Mouse (Mus musculus) intestine, embryonic 16.5 days (tissue): Measurements from ENCODE around the gene Ptprk. TPM values are rescaled to one million over a fixed set of nuclear protein-coding genes. Genes with fewer than 3 reads are reported as not detected.

ENCODE experiments used
- ATAC-seq: fragments of 200-750 bp; cut with Nextera tagmentation; 2 replicates; pipeline ENCODE4 v1.8.0; 2017; ENCODE audit warnings: moderate TSS enrichment, moderate library complexity
- H3K27ac ChIP-seq: fragments of 300-500 bp; sonication (generic); 2 replicates; pipeline ENCODE4 v1.5.1; 2014; ENCODE audit warnings: mild to moderate bottlenecking, low read length
- H3K27me3 ChIP-seq: fragments of 300-500 bp; sonication (generic); replicated peaks from 2 replicates; pipeline ENCODE4 v1.6.1; 2014; ENCODE audit warnings: low read length, control low read depth, mixed read lengths; ENCODE audit not compliant: control insufficient read depth, insufficient read depth
- H3K36me3 ChIP-seq: fragments of 300-500 bp; sonication (generic); 2 replicates; pipeline ENCODE4 v1.6.1; 2014; ENCODE audit warnings: low read length, control low read depth; ENCODE audit not compliant: control insufficient read depth, insufficient read depth
- H3K4me1 ChIP-seq: fragments of 300-500 bp; sonication (generic); 2 replicates; pipeline ENCODE4 v1.6.1; 2014; ENCODE audit warnings: low read length, control low read depth, mixed read lengths; ENCODE audit not compliant: control insufficient read depth, insufficient read depth
- H3K4me2 ChIP-seq: fragments of 300-500 bp; sonication (generic); 2 replicates; pipeline ENCODE4 v1.6.1; 2014; ENCODE audit warnings: low read depth, low read length, control low read depth
- H3K4me3 ChIP-seq: fragments of 300-500 bp; sonication (generic); 2 replicates; pipeline ENCODE4 v1.5.1; 2014; ENCODE audit warnings: mild to moderate bottlenecking, low read length
- H3K9ac ChIP-seq: fragments of 300-500 bp; sonication (generic); 2 replicates; pipeline ENCODE4 v1.6.1; 2014; ENCODE audit warnings: low read depth, low read length
- H3K9me3 ChIP-seq: fragments of 300-500 bp; sonication (generic); 2 replicates; pipeline ENCODE4 v1.6.1; 2016; ENCODE audit warnings: low read length, control low read depth; ENCODE audit not compliant: control insufficient read depth
- WGBS: fragments of 180-500 bp; shearing (Covaris S2); extraction: QIAGEN DNeasy Blood & Tissue Kit; methylation state at CpG from one replicate; pipeline ENCODE4 v1.1.7; 2014; 5-methylcytosine and 5-hydroxymethylcytosine counted together
- polyA plus RNA-seq: library from polyadenylated mRNA; unstranded; fragments of >200 nt; fragmentation: Nextera tagmentation; extraction: Ambion mirVana; gene quantifications from 2 replicates; pipeline ENCODE4 v1.2.1, GENCODE M21; 2015

The Ptprk gene
- polyA plus RNA-seq, 1 experiment from 2014 or later, result 34.6 TPM

GRCm38 (mm10) chr10:28076036-28076855, 1.6 kb downstream of the Ptprk start:
- Histone ChIP-seq H3K9ac (peak overlapping the region; percentile 81), H3K27me3 (no peaks in the 10 kb centered on the region), H3K4me3 (peak overlapping the region; percentile 86), H3K27ac (peak overlapping the region; percentile 90), H3K9me3 (no peaks in the 10 kb centered on the region), H3K4me2 (peak overlapping the region; percentile 77), H3K4me1 (peaks cover 4% of the 10 kb centered on the region; the same call in 1 of the 2 replicates), H3K36me3 (no peaks in the 10 kb centered on the region)
- WGBS, result 2% methylated on average over 30 of the region's 30 CpGs
- peak; percentile 31 for ATAC-seq

- Histone ChIP-seq H3K9ac (no peak overlapping the region), H3K27me3 (no peaks in the 10 kb centered on the region), H3K4me3 (no peak overlapping the region), H3K27ac (no peak overlapping the region), H3K4me1 (peaks cover 4% of the 10 kb centered on the region; the same call in 1 of the 2 replicates), H3K36me3 (no peaks in the 10 kb centered on the region), H3K9me3 (no peaks in the 10 kb centered on the region), H3K4me2 (no peak overlapping the region)
- WGBS, result 86% methylated on average over 1 of the region's 1 CpGs
- ATAC-seq, result no peak
Observed at GRCm38 (mm10) chr10:28078270-28078669, 3.6 kb downstream of the Ptprk start.

GRCm38 (mm10) chr10:28081221-28081620, 6.6 kb downstream of the Ptprk start:
- ATAC-seq, result no peak
- H3K9ac ChIP-seq, result no peak overlapping the region
- H3K4me1 ChIP-seq, result peaks cover 8% of the 10 kb centered on the region
- H3K4me3 ChIP-seq, result no peak overlapping the region
- no peaks in the 10 kb centered on the region for H3K36me3 ChIP-seq
- no peaks in the 10 kb centered on the region for H3K27me3 ChIP-seq
- no peaks in the 10 kb centered on the region for H3K9me3 ChIP-seq
- WGBS, result 93% methylated on average over 2 of the region's 2 CpGs
- no peak overlapping the region for H3K27ac ChIP-seq
- no peak overlapping the region for H3K4me2 ChIP-seq

GRCm38 (mm10) chr10:28083183-28083582, 8.6 kb downstream of the Ptprk start:
- no peaks in the 10 kb centered on the region for H3K36me3 ChIP-seq
- ATAC-seq, result peak; percentile 51; the same call in 1 of the 2 replicates
- no peaks in the 10 kb centered on the region for H3K27me3 ChIP-seq
- no peak overlapping the region for H3K27ac ChIP-seq
- no peak overlapping the region for H3K9ac ChIP-seq
- no peak overlapping the region for H3K4me2 ChIP-seq
- H3K9me3 ChIP-seq, result no peaks in the 10 kb centered on the region
- no peak overlapping the region for H3K4me3 ChIP-seq
- peaks cover 11% of the 10 kb centered on the region for H3K4me1 ChIP-seq
- WGBS, result 67% methylated on average over 2 of the region's 2 CpGs

- H3K36me3 ChIP-seq, result no peaks in the 10 kb centered on the region
- H3K9ac ChIP-seq, result no peak overlapping the region
- no peaks in the 10 kb centered on the region for H3K27me3 ChIP-seq
- no peak overlapping the region for H3K4me2 ChIP-seq
- no peak overlapping the region for H3K4me3 ChIP-seq
- no peak overlapping the region for H3K27ac ChIP-seq
- peak; percentile 78 for ATAC-seq
- H3K9me3 ChIP-seq, result no peaks in the 10 kb centered on the region
- 52% methylated on average over 1 of the region's 1 CpGs for WGBS
- peaks cover 11% of the 10 kb centered on the region for H3K4me1 ChIP-seq
Observed at GRCm38 (mm10) chr10:28083625-28084024, 9.0 kb downstream of the Ptprk start.

GRCm38 (mm10) chr10:28087341-28087740, 12.7 kb downstream of the Ptprk start:
- H3K27ac ChIP-seq, result no peak overlapping the region
- no peaks in the 10 kb centered on the region for H3K27me3 ChIP-seq
- no peak overlapping the region for H3K9ac ChIP-seq
- no peak for ATAC-seq
- peaks cover 13% of the 10 kb centered on the region for H3K4me1 ChIP-seq
- no peak overlapping the region for H3K4me2 ChIP-seq
- no peaks in the 10 kb centered on the region for H3K36me3 ChIP-seq
- no peaks in the 10 kb centered on the region for H3K9me3 ChIP-seq
- 48% methylated on average over 6 of the region's 6 CpGs for WGBS
- H3K4me3 ChIP-seq, result no peak overlapping the region

GRCm38 (mm10) chr10:28087749-28088148, 13.1 kb downstream of the Ptprk start:
- no peak overlapping the region for H3K4me2 ChIP-seq
- H3K27ac ChIP-seq, result no peak overlapping the region
- no peaks in the 10 kb centered on the region for H3K36me3 ChIP-seq
- no peak for ATAC-seq
- no peaks in the 10 kb centered on the region for H3K9me3 ChIP-seq
- H3K4me3 ChIP-seq, result no peak overlapping the region
- H3K27me3 ChIP-seq, result no peaks in the 10 kb centered on the region
- peaks cover 14% of the 10 kb centered on the region for H3K4me1 ChIP-seq
- WGBS, result 76% methylated on average over 3 of the region's 3 CpGs
- H3K9ac ChIP-seq, result no peak overlapping the region

GRCm38 (mm10) chr10:28096007-28096406, 21.4 kb downstream of the Ptprk start:
- H3K36me3 ChIP-seq, result no peaks in the 10 kb centered on the region
- no peaks in the 10 kb centered on the region for H3K9me3 ChIP-seq
- no peak overlapping the region for H3K4me2 ChIP-seq
- peaks cover 10% of the 10 kb centered on the region; the same call in 1 of the 2 replicates for H3K4me1 ChIP-seq
- peak; percentile 67 for ATAC-seq
- H3K4me3 ChIP-seq, result no peak overlapping the region
- H3K27ac ChIP-seq, result no peak overlapping the region
- H3K9ac ChIP-seq, result no peak overlapping the region
- H3K27me3 ChIP-seq, result no peaks in the 10 kb centered on the region

GRCm38 (mm10) chr10:28097637-28098036, 23.0 kb downstream of the Ptprk start:
- Histone ChIP-seq H3K27ac (no peak overlapping the region), H3K27me3 (no peaks in the 10 kb centered on the region), H3K36me3 (no peaks in the 10 kb centered on the region), H3K9ac (no peak overlapping the region), H3K4me1 (peaks cover 8% of the 10 kb centered on the region; the same call in 1 of the 2 replicates), H3K9me3 (no peaks in the 10 kb centered on the region), H3K4me2 (no peak overlapping the region), H3K4me3 (no peak overlapping the region)
- ATAC-seq, result no peak
- 30% methylated on average over 7 of the region's 7 CpGs for WGBS
